Mouse (Mus musculus): ENCODE results near the gene Uimc1. TPM values are rescaled to one million over a fixed set of nuclear protein-coding genes. Genes with fewer than 3 reads are reported as not detected.
A peak's percentile ranks its signal among the peaks of the same experiment; 100 is the strongest.

The Uimc1 gene
- total RNA-seq (2014; rRNA removed; ENCODE audit: low replicate concordance) (6.2 and 11.1 TPM in 2 replicates), polyA plus RNA-seq (2015; fragmentation: Nextera tagmentation; extraction: Ambion mirVana) (12.5 and 13.9 TPM in 2 replicates)

DNA sequence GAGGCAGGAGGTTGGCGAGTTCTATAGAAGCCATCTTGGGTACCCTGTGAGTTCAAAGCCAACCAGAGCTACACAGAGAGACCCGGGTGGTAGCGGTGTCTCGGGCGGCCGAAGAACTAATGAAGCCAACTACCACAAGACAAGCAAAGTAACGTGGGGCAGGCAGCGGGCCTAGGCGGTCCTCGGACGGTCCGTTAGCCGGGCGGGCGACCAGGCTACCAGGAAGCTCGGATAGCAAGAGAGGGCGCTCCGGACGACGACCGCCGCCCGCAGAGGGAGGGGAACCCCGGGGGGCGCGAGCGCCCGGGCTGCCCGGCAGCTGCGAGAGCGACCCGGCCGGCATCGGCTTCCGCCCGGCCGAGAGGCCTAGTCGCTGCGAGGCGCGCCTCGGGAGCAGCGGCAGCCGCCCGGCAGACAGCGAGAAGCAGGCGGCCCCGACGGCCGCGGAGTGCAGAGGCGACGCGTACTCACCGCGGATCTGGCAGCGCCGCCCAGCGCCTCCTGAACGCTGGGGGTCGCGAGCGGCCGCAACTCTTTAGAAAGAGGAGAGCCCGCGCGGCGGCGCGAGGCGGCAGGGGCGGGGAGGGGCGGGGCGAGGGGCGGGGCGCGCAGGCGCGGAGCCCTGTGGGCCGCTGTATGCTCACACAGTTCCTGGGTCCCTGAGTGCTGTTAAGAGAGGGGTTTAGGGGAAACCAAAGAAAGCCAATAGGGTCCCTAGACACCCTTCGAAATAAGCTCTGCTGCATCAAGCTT, at the start of gene Uimc1:
Gene Uimc1, minus strand, starts transcription at position 575 of the 753 bp plus-strand sequence.
- no peak for TF ChIP-seq EP300 (IDR thresholded peaks at IDR 0.05; ENCODE audit: low read depth)
- peak; percentile 46 for TF ChIP-seq CTCF (IDR thresholded peaks at IDR 0.05; ENCODE audit: low read depth)
- ATAC-seq (ENCODE audit: insufficient read depth, low read depth) (peak; percentile 85), DNase-seq (ENCODE audit: low spot score) (peak; percentile 89)
- H3K4me3 ChIP-seq (ENCODE audit: low read depth, low read length), result peak within 1 kb of the TSS; percentile 93
- H3K27ac ChIP-seq (ENCODE audit: low read depth), result peak within 1 kb of the TSS; percentile 95
- H3K9me3 ChIP-seq (replicated peaks; ENCODE audit: control insufficient read depth, low read length), result no peaks in the 10 kb centered on the region
- peak within 1 kb of the TSS; percentile 91 for H3K9ac ChIP-seq (replicated peaks; ENCODE audit: low read depth, low read length)
- no peaks in the 10 kb centered on the region for H3K27me3 ChIP-seq (ENCODE audit: control insufficient read depth, insufficient read depth, low read length)
- peak within 1 kb of the TSS; percentile 70 for H3K4me2 ChIP-seq (ENCODE audit: low read depth, low read length)
- H3K4me1 ChIP-seq (ENCODE audit: control insufficient read depth, insufficient read depth), result peaks cover 7% of the 10 kb centered on the region; the same call in 1 of the 2 replicates
- no peaks in the 10 kb centered on the region for H3K36me3 ChIP-seq (replicated peaks; ENCODE audit: control insufficient read depth, insufficient read depth, low read length)
- under 1% methylated on average over 56 of the region's 81 CpGs for whole genome bisulfite sequencing

DNA sequence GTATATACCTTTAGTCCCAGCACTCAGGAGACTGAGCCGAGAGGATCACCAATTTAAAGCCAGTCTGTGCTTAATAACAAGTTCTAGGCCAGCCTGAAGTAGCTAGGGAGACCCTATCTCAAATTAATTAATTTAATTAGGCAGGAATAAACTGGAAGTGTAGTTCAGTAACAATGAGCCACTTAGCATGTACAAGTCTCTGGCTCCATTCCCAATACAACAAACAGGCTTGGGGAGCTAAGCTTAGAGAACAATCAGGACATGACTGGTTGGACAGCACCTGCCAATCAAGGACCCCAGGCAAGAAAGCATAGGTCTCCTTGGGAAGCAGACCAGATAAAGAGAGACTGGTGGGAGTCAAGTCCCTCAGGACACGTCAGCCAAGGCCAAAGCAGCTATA, 40.2 kb upstream of the Uimc1 start:
- no peak overlapping the region for H3K27ac ChIP-seq (ENCODE audit: low read depth)
- TF ChIP-seq CTCF (IDR thresholded peaks at IDR 0.05; ENCODE audit: low read depth), result no peak
- no peak for TF ChIP-seq EP300 (IDR thresholded peaks at IDR 0.05; ENCODE audit: low read depth)

DNA sequence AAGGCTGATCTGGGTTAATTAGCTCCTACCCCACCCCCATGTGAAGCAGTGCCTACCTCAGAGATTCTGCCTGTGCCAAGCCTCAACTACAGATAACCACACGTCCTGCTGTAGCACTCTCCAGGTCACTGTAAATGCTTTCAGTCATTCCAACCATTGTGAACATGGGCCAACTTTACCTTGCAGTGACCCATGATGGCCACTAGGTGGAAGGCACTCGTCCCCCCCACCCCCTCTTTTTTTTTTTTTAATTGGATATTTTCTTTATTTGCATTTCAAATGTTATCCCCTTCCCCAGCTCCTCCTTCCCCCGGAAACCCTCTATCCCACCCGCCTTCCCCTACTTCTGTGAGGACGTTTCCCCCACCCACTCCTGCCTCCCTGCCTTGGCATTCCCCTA, 35.3 kb upstream of the Uimc1 start:
- H3K9ac ChIP-seq (replicated peaks; ENCODE audit: low read depth, low read length), result no peak overlapping the region
- DNase-seq (ENCODE audit: low spot score) (peak; percentile 77), ATAC-seq (ENCODE audit: insufficient read depth, low read depth) (peak; percentile 86)
- WGBS, result 7% methylated on average over 5 of the region's 5 CpGs
- no peak overlapping the region for H3K4me2 ChIP-seq (ENCODE audit: low read depth, low read length)
- H3K36me3 ChIP-seq (replicated peaks; ENCODE audit: control insufficient read depth, insufficient read depth, low read length), result peaks cover 35% of the 10 kb centered on the region
- H3K27ac ChIP-seq (ENCODE audit: low read depth), result 0 out of 2 replicates have a peak overlapping the region, but pooled peaks have one; percentile 32
- H3K4me1 ChIP-seq (ENCODE audit: control insufficient read depth, insufficient read depth), result no peaks in the 10 kb centered on the region
- no peaks in the 10 kb centered on the region for H3K27me3 ChIP-seq (ENCODE audit: control insufficient read depth, insufficient read depth, low read length)
- no peak overlapping the region for H3K4me3 ChIP-seq (ENCODE audit: low read depth, low read length)
- TF ChIP-seq EP300 (IDR thresholded peaks at IDR 0.05; ENCODE audit: low read depth) (no peak), CTCF (IDR thresholded peaks at IDR 0.05; ENCODE audit: low read depth) (peak; percentile 58)
- no peaks in the 10 kb centered on the region for H3K9me3 ChIP-seq (replicated peaks; ENCODE audit: control insufficient read depth, low read length)

More for the DNA sequence above, 40.2 kb upstream of the Uimc1 start:
- ATAC-seq (ENCODE audit: insufficient read depth, low read depth) (no peak), DNase-seq (ENCODE audit: low spot score) (no peak)
- 62% methylated on average over 2 of the region's 2 CpGs for WGBS
- Histone ChIP-seq H3K9ac (replicated peaks; ENCODE audit: low read depth, low read length) (no peak overlapping the region), H3K9me3 (replicated peaks; ENCODE audit: control insufficient read depth, low read length) (no peaks in the 10 kb centered on the region), H3K36me3 (replicated peaks; ENCODE audit: control insufficient read depth, insufficient read depth, low read length) (no peaks in the 10 kb centered on the region), H3K4me1 (ENCODE audit: control insufficient read depth, insufficient read depth) (no peaks in the 10 kb centered on the region), H3K4me2 (ENCODE audit: low read depth, low read length) (no peak overlapping the region), H3K4me3 (ENCODE audit: low read depth, low read length) (no peak overlapping the region), H3K27me3 (ENCODE audit: control insufficient read depth, insufficient read depth, low read length) (no peaks in the 10 kb centered on the region)

DNA sequence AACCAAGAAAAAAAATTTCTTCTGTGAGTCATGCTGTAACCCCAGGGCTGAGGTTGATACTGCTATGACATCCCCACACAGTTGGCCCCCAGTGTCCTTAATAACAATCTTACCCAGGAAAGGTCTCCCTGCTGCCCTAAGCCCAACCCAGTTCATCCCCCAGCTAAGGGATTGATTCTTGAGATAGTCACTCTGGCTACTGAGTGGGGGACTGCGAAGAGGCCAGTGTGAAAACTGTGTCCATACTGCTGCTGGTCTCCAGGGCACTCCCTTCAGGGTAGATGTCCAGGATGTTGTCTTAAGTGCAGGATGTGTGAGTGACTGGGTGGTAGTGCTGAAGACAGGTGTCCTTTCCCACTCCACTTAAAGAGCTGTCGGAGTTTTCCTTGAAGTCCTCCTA, 33.3 kb upstream of the Uimc1 start, which contains the start of gene Gm17617:
Gene Gm17617, minus strand, starts transcription at position 101 of the 400 bp plus-strand sequence.
- DNase-seq (ENCODE audit: low spot score) (no peak), ATAC-seq (ENCODE audit: insufficient read depth, low read depth) (no peak)
- no peaks in the 10 kb centered on the region for H3K4me1 ChIP-seq (ENCODE audit: control insufficient read depth, insufficient read depth)
- no peak within 1 kb of the TSS for H3K27ac ChIP-seq (ENCODE audit: low read depth)
- no peak within 1 kb of the TSS for H3K4me2 ChIP-seq (ENCODE audit: low read depth, low read length)
- H3K4me3 ChIP-seq (ENCODE audit: low read depth, low read length), result no peak within 1 kb of the TSS
- H3K36me3 ChIP-seq (replicated peaks; ENCODE audit: control insufficient read depth, insufficient read depth, low read length), result peaks cover 52% of the 10 kb centered on the region
- H3K9me3 ChIP-seq (replicated peaks; ENCODE audit: control insufficient read depth, low read length), result no peaks in the 10 kb centered on the region
- WGBS, result 96% methylated on average over 2 of the region's 2 CpGs
- H3K27me3 ChIP-seq (ENCODE audit: control insufficient read depth, insufficient read depth, low read length), result no peaks in the 10 kb centered on the region
- H3K9ac ChIP-seq (replicated peaks; ENCODE audit: low read depth, low read length), result no peak within 1 kb of the TSS
- TF ChIP-seq EP300 (IDR thresholded peaks at IDR 0.05; ENCODE audit: low read depth) (no peak), CTCF (IDR thresholded peaks at IDR 0.05; ENCODE audit: low read depth) (no peak)

DNA sequence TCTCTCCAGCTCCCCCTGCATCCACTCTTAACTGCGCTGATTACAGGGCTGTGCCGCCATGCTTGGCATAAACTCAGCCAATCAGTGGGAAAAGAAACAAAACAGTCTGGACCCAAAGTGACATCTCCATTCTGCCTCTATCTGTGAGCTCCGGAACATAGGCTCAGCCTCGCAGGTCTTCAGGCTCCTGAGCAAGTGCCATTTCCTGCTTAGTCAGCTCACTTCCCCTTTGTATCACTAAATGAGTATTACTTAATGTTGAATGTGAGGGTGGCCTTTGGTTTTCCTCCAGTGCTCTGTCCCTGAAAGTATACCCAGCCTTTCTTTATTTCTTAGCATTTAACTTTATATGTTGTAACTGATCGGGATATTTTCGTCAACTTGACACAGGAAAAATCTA, 24.8 kb upstream of the Uimc1 start:
- no peak overlapping the region for H3K4me2 ChIP-seq (ENCODE audit: low read depth, low read length)
- no peak overlapping the region for H3K9ac ChIP-seq (replicated peaks; ENCODE audit: low read depth, low read length)
- TF ChIP-seq EP300 (IDR thresholded peaks at IDR 0.05; ENCODE audit: low read depth) (no peak), CTCF (IDR thresholded peaks at IDR 0.05; ENCODE audit: low read depth) (no peak)
- H3K27ac ChIP-seq (ENCODE audit: low read depth), result no peak overlapping the region
- no peaks in the 10 kb centered on the region for H3K4me1 ChIP-seq (ENCODE audit: control insufficient read depth, insufficient read depth)
- DNase-seq (ENCODE audit: low spot score) (no peak), ATAC-seq (ENCODE audit: insufficient read depth, low read depth) (no peak)
- 87% methylated on average over 6 of the region's 6 CpGs for WGBS
- peaks cover 83% of the 10 kb centered on the region for H3K36me3 ChIP-seq (replicated peaks; ENCODE audit: control insufficient read depth, insufficient read depth, low read length)
- H3K27me3 ChIP-seq (ENCODE audit: control insufficient read depth, insufficient read depth, low read length), result no peaks in the 10 kb centered on the region
- H3K4me3 ChIP-seq (ENCODE audit: low read depth, low read length), result no peak overlapping the region
- H3K9me3 ChIP-seq (replicated peaks; ENCODE audit: control insufficient read depth, low read length), result no peaks in the 10 kb centered on the region
